Mouse (Mus musculus): ENCODE measurements around the gene Apol8.

DNA sequence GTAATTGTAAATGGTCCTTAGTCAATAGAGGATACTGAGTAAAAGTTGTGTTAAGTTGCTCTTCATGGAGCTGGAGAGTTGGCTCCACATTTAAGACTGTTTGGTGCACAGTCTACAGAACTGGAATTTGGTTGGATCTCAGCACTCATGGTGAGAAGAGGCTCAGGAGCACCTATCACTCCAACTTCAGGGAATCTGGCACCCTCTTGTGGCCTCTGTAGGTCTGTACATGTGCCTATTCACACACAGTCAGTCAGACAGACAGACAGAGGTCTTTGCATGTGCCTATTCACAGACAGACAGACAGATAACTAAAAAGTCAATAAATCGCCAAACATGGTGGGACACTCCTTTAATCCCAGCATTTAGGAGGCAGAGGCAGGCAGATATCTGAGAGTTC lies 6.3 kb downstream of the Apol8 start:
- peak; percentile 47; the same call in 1 of the 2 replicates for TF ChIP-seq CTCF (IDR thresholded peaks at IDR 0.05; ENCODE audit: borderline replicate concordance, insufficient read depth, low read length)
- no peak for TF ChIP-seq POLR2A (IDR thresholded peaks at IDR 0.05; ENCODE audit: low read depth, low read length)

Measured in embryonic fibroblast, embryonic 13.5 days (primary cell).